In the genomic region with DNA sequence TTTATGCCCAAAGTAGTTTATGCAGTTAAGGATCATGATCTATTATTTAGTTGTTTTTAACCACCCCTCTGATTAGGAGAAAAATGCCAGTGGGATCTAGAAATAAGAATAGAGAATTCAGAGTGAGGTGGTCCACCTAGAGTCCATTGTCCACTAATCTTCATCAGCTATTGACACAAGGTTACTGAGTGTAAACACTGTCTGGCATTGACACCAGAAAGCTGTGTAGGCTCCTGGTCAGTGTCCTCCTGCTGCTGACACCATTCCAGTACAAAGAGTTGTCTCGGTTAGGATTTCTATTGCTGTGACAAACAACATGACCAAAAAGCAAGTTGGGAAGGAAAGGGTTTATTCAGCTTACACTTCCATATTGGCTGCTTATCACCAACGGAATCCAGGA, we compare ENCODE assay signal across 30 mouse cellular contexts.
"Had no signal": no experiment of that assay in that cellular context is flagged by ENCODE, and none has a peak within 500 bp of the region (broad histone marks: within the 10 kb centered on the region; RNA-seq: fewer than 3 reads in every experiment).

No protein-coding gene starts in this region.

- H3K9me3 ChIP-seq: limb, embryonic 10.5 days; limb, embryonic 12.5 days; limb, embryonic 13.5 days; limb, embryonic 15.5 days; liver, embryonic 13.5 days; lung, embryonic 15.5 days; megakaryocyte, embryonic 14.5 days; midbrain, embryonic 10.5 days; midbrain, embryonic 12.5 days; midbrain, embryonic 13.5 days; midbrain, embryonic 15.5 days; neural tube, embryonic 12.5 days; neural tube, embryonic 13.5 days had no signal

- H3K27ac ChIP-seq: left cerebral cortex, adult 2 months; limb, embryonic 10.5 days; limb, embryonic 12.5 days; limb, embryonic 13.5 days; limb, embryonic 15.5 days; liver, embryonic 13.5 days; liver, embryonic 14.5 days; lung, embryonic 15.5 days; macrophage; midbrain, embryonic 10.5 days; midbrain, embryonic 12.5 days; midbrain, embryonic 13.5 days; midbrain, embryonic 15.5 days; neural tube, embryonic 12.5 days; neural tube, embryonic 13.5 days had no signal

- H3K4me3 ChIP-seq: left cerebral cortex, adult 2 months; limb, embryonic 10.5 days; limb, embryonic 12.5 days; limb, embryonic 13.5 days; limb, embryonic 15.5 days; liver, embryonic 13.5 days; lung, embryonic 15.5 days; megakaryocyte, embryonic 14.5 days; midbrain, embryonic 10.5 days; midbrain, embryonic 12.5 days; midbrain, embryonic 13.5 days; midbrain, embryonic 15.5 days; myocyte; neural tube, embryonic 12.5 days; neural tube, embryonic 13.5 days had no signal

- H3K36me3 ChIP-seq: limb, embryonic 10.5 days; limb, embryonic 12.5 days; limb, embryonic 13.5 days; limb, embryonic 15.5 days; liver, embryonic 13.5 days; lung, embryonic 15.5 days; midbrain, embryonic 10.5 days; midbrain, embryonic 12.5 days; midbrain, embryonic 13.5 days; midbrain, embryonic 15.5 days; neural tube, embryonic 12.5 days; neural tube, embryonic 13.5 days had no signal

- H3K4me1 ChIP-seq: limb, embryonic 10.5 days; limb, embryonic 12.5 days; limb, embryonic 13.5 days; limb, embryonic 15.5 days; liver, embryonic 13.5 days; lung, embryonic 15.5 days; midbrain, embryonic 10.5 days; midbrain, embryonic 12.5 days; midbrain, embryonic 13.5 days; midbrain, embryonic 15.5 days; neural tube, embryonic 12.5 days; neural tube, embryonic 13.5 days had no signal

- DNase-seq: layer of hippocampus, postnatal 36 days; left cerebral cortex, postnatal 4 days; liver, embryonic 13.5 days; lung, adult 18-20 months; lung, adult 2 months; lung, embryonic 14.5 days; lung, postnatal 10 days; lung, postnatal 14 days; lung, postnatal 36 days; lung, postnatal 4 days; midbrain, embryonic 14.5 days had no signal

- H3K9ac ChIP-seq: limb, embryonic 12.5 days; limb, embryonic 13.5 days; limb, embryonic 15.5 days; liver, embryonic 13.5 days; liver, embryonic 14.5 days; lung, embryonic 14.5 days; lung, embryonic 15.5 days; midbrain, embryonic 12.5 days; midbrain, embryonic 13.5 days; midbrain, embryonic 15.5 days; neural tube, embryonic 12.5 days; neural tube, embryonic 13.5 days had no signal

- H3K4me2 ChIP-seq: limb, embryonic 12.5 days; limb, embryonic 13.5 days; limb, embryonic 15.5 days; liver, embryonic 13.5 days; lung, embryonic 14.5 days; lung, embryonic 15.5 days; midbrain, embryonic 11.5 days; midbrain, embryonic 12.5 days; midbrain, embryonic 13.5 days; midbrain, embryonic 15.5 days; neural tube, embryonic 12.5 days; neural tube, embryonic 13.5 days had no signal

- ATAC-seq: lung, postnatal 0 days; midbrain, embryonic 13.5 days; midbrain, embryonic 15.5 days; midbrain, embryonic 16.5 days had no signal

- H3K27me3 ChIP-seq: limb, embryonic 12.5 days; limb, embryonic 13.5 days; limb, embryonic 15.5 days; liver, embryonic 13.5 days; lung, embryonic 15.5 days; megakaryocyte, embryonic 14.5 days; midbrain, embryonic 12.5 days; midbrain, embryonic 13.5 days; midbrain, embryonic 15.5 days; neural tube, embryonic 12.5 days; neural tube, embryonic 13.5 days had no signal
